Mouse (Mus musculus) ES-E14 (cell line): ENCODE results near the gene Gstp3. TPM values are rescaled to one million over a fixed set of nuclear protein-coding genes. Genes with fewer than 3 reads are reported as not detected.

Source experiments
- DNase-seq: peaks from one replicate; pipeline ENCODE4 v3.0.0-alpha.2; 2013; ENCODE audit warnings: low read depth, low spot score
- H3K27ac ChIP-seq: 2 replicates; pipeline ENCODE4 v1.5.1; 2012; ENCODE audit warnings: low read depth, mild to moderate bottlenecking, low read length, moderate library complexity, mixed read lengths; ENCODE audit not compliant: poor library complexity, insufficient read depth, severe bottlenecking
- H3K36me3 ChIP-seq: 2 replicates; pipeline ENCODE4 v1.6.1; 2012; ENCODE audit warnings: mild to moderate bottlenecking, low read length, moderate library complexity, mixed read lengths; ENCODE audit not compliant: control insufficient read depth, poor library complexity, insufficient read depth, severe bottlenecking
- H3K4me1 ChIP-seq, 2 experiments: fragments of 150-350 bp in 1 of 2; sonication (generic) in 1 of 2; 2 replicates each; pipeline ENCODE4 v1.6.1; 2012; ENCODE audit warnings: low read length in 2 of 2, mild to moderate bottlenecking in 1 of 2, mixed read lengths in 1 of 2; ENCODE audit not compliant: control insufficient read depth in 2 of 2, insufficient read depth in 2 of 2, poor library complexity in 1 of 2
- H3K4me3 ChIP-seq, 2 experiments: fragments of 150-350 bp in 1 of 2; sonication (generic) in 1 of 2; 2 replicates each; pipeline ENCODE4 v1.5.1; 2012; ENCODE audit warnings: low read length in 2 of 2, low read depth in 1 of 2, mild to moderate bottlenecking in 1 of 2, mixed read lengths in 1 of 2; ENCODE audit not compliant: insufficient read depth in 1 of 2, poor library complexity in 1 of 2, severe bottlenecking in 1 of 2
- H3K9ac ChIP-seq: 2 replicates; pipeline ENCODE4 v1.6.1; 2012; ENCODE audit warnings: low read depth, mild to moderate bottlenecking, low read length, mixed read lengths; ENCODE audit not compliant: poor library complexity, insufficient read depth, severe bottlenecking
- H3K9me3 ChIP-seq: fragments of 150-350 bp; sonication (generic); 2 replicates; pipeline ENCODE4 v1.6.1; 2012; ENCODE audit warnings: low read depth, mild to moderate bottlenecking, low read length; ENCODE audit not compliant: control insufficient read depth, insufficient read depth
- CHD2 ChIP-seq: IDR thresholded peaks from 2 replicates; pipeline ENCODE4 v1.6.1; 2014; ENCODE audit warnings: mild to moderate bottlenecking, low read depth, low read length, inconsistent platforms
- HCFC1 ChIP-seq: IDR thresholded peaks from 2 replicates; pipeline ENCODE4 v1.6.1; 2012; ENCODE audit warnings: low read length, inconsistent platforms, borderline replicate concordance; ENCODE audit not compliant: insufficient read depth
- MAFK ChIP-seq: IDR thresholded peaks from 2 replicates; pipeline ENCODE4 v1.6.1; 2014; ENCODE audit warnings: mild to moderate bottlenecking, low read depth, low read length, inconsistent platforms; ENCODE audit not compliant: insufficient read depth
- ZC3H11A ChIP-seq: IDR thresholded peaks from 2 replicates; pipeline ENCODE4 v1.6.1; 2012; ENCODE audit warnings: low read depth, mild to moderate bottlenecking, inconsistent platforms, low read length, borderline replicate concordance
- ZNF384 ChIP-seq: IDR thresholded peaks from 2 replicates; pipeline ENCODE4 v1.6.1; 2012; ENCODE audit warnings: low read depth, low read length, inconsistent platforms
- in situ Hi-C, 2 experiments: fragments of 600-800 bp; cut with MboI; formaldehyde crosslinking; loops; one replicate each; pipeline ENCODE4 v1.15.1; 2025; ENCODE audit warnings: low sequenced_read_pairs in 2 of 2, inconsistent platforms in 1 of 2; ENCODE audit not compliant: unreplicated experiment in 2 of 2
- total RNA-seq: library from RNA; depleted of rRNA; stranded (reverse); fragments of 300-350 nt; gene quantifications from 2 replicates; pipeline ENCODE4 v1.2.3, GENCODE M21; 2012

Gene Gstp3
- total RNA-seq, 1 experiment, result 3.4 TPM

- Histone ChIP-seq H3K9me3 (no peaks in the 10 kb centered on the region), H3K4me3 (no peak overlapping the region), H3K9ac (0 out of 2 replicates have a peak overlapping the region, but pooled peaks have one; percentile 1), H3K4me1 (peaks cover 0 to 12% of the 10 kb centered on the region in 2 experiments; a peak in 3 of 4 replicates), H3K27ac (no peak overlapping the region), H3K36me3 (peaks cover 6% of the 10 kb centered on the region)
- in situ Hi-C loops, result no loop called here
- no peak for DNase-seq
- TF ChIP-seq CHD2, result no peak
- no peak for TF ChIP-seq MAFK
- TF ChIP-seq HCFC1, result no peak
These were observed 35.0 kb upstream of the Gstp3 start for GRCm38 (mm10) chr19:4094348-4094747.

- peaks cover 0 to 9% of the 10 kb centered on the region in 2 experiments; a peak in 2 of 4 replicates for H3K4me1 ChIP-seq
- DNase-seq, result no peak
- in situ Hi-C loops, result no loop called here
- H3K36me3 ChIP-seq, result peaks cover 6% of the 10 kb centered on the region
- no peak overlapping the region for H3K27ac ChIP-seq
- H3K4me3 ChIP-seq, result no peak overlapping the region
- H3K9me3 ChIP-seq, result no peaks in the 10 kb centered on the region
- no peak overlapping the region for H3K9ac ChIP-seq
- TF ChIP-seq ZC3H11A (no peak), MAFK (no peak), HCFC1 (no peak), CHD2 (no peak), ZNF384 (no peak)
These were observed 34.4 kb upstream of the Gstp3 start for GRCm38 (mm10) chr19:4093772-4094171.

GRCm38 (mm10) chr19:4092750-4093149 lies 33.4 kb upstream of the Gstp3 start:
- TF ChIP-seq ZC3H11A (no peak), ZNF384 (no peak), CHD2 (no peak), HCFC1 (no peak), MAFK (no peak)
- DNase-seq, result no peak
- in situ Hi-C loops, result no loop called here

GRCm38 (mm10) chr19:4091383-4091782 lies 32.0 kb upstream of the Gstp3 start:
- no peak overlapping the region for H3K4me3 ChIP-seq
- H3K9ac ChIP-seq, result no peak overlapping the region
- TF ChIP-seq ZNF384, result no peak
- no peak for TF ChIP-seq MAFK
- no peak for TF ChIP-seq HCFC1
- TF ChIP-seq CHD2, result no peak
- no peak for TF ChIP-seq ZC3H11A
- no peak overlapping the region for H3K27ac ChIP-seq
- peaks cover 0 to 11% of the 10 kb centered on the region in 2 experiments; a peak in 2 of 4 replicates for H3K4me1 ChIP-seq
- H3K36me3 ChIP-seq, result no peaks in the 10 kb centered on the region
- in situ Hi-C loops, result no loop called here
- H3K9me3 ChIP-seq, result no peaks in the 10 kb centered on the region
- no peak for DNase-seq

More at GRCm38 (mm10) chr19:4092750-4093149, 33.4 kb upstream of the Gstp3 start:
- Histone ChIP-seq H3K36me3 (no peaks in the 10 kb centered on the region), H3K4me3 (no peak overlapping the region), H3K27ac (no peak overlapping the region), H3K4me1 (peaks cover 0 to 11% of the 10 kb centered on the region in 2 experiments; a peak in 2 of 4 replicates), H3K9ac (no peak overlapping the region), H3K9me3 (no peaks in the 10 kb centered on the region)

GRCm38 (mm10) chr19:4090446-4090845 lies 31.1 kb upstream of the Gstp3 start:
- in situ Hi-C loops, result no loop called here
- DNase-seq, result no peak
- no peak overlapping the region for H3K27ac ChIP-seq

More at GRCm38 (mm10) chr19:4090446-4090845, 31.1 kb upstream of the Gstp3 start:
- no peak overlapping the region for H3K4me3 ChIP-seq
- H3K4me1 ChIP-seq, result peaks cover 0 to 11% of the 10 kb centered on the region in 2 experiments; a peak in 2 of 4 replicates
- no peak overlapping the region for H3K9ac ChIP-seq
- TF ChIP-seq MAFK, result no peak
- TF ChIP-seq CHD2, result no peak
- no peak for TF ChIP-seq ZC3H11A
- no peak for TF ChIP-seq ZNF384
- no peak for TF ChIP-seq HCFC1
- H3K9me3 ChIP-seq, result no peaks in the 10 kb centered on the region
- H3K36me3 ChIP-seq, result no peaks in the 10 kb centered on the region
